Mouse (Mus musculus) cerebellum, adult 2 months (tissue): ENCODE results near the gene Notum.

Experiments
- CTCF ChIP-seq: fragments of 200-500 bp; IDR thresholded peaks from 2 replicates; pipeline ENCODE4 v1.5.1; 2011; ENCODE audit warnings: low read depth, mild to moderate bottlenecking, control low read depth, low read length, moderate library complexity, borderline replicate concordance; ENCODE audit not compliant: insufficient read depth
- POLR2A ChIP-seq: fragments of 200-500 bp; IDR thresholded peaks from 2 replicates; pipeline ENCODE4 v1.6.1; 2011; ENCODE audit warnings: low read length, control low read depth, borderline replicate concordance; ENCODE audit not compliant: insufficient read depth

DNA sequence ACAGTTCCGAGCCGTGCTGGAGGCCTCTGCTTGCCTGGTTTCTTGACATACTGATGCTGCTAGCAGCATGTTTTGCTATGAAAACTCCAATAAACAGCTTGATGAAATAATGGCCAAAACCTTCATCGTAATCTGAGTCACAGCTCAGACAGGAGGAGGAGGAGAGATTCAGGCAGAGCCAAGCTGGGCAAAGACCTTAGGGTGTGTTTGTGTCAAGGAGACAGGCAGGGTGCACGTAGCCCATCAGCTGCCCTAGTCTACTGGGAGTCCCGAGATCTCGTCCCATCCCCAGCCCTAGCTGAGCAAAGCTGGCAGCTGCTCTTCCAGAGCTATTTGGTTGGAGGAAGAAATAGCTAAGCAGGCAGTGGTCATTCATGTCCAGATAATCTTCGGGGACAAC, 55.3 kb downstream of the Notum start:
- TF ChIP-seq CTCF (no peak), POLR2A (no peak)
